Mouse (Mus musculus) heart, embryonic 12.5 days (tissue): ENCODE measurements around the gene Ckb. TPM values are rescaled to one million over a fixed set of nuclear protein-coding genes. Genes with fewer than 3 reads are reported as not detected.
"Not testable (repeated sequence)": the region's sequence is repeated elsewhere in the genome, so short reads cannot be mapped to it uniquely, and the experiment has no call there.

ENCODE experiments used
- ATAC-seq: fragments of 200-750 bp; cut with Nextera tagmentation; 2 replicates; pipeline ENCODE4 v1.8.0; 2017; ENCODE audit warnings: moderate TSS enrichment, moderate library complexity; ENCODE audit not compliant: insufficient number of reproducible peaks, low FRiP score
- H3K27ac ChIP-seq: fragments of 300-500 bp; sonication (generic); 2 replicates; pipeline ENCODE4 v1.5.1; 2016; ENCODE audit warnings: mild to moderate bottlenecking, moderate library complexity; ENCODE audit not compliant: poor library complexity, severe bottlenecking
- H3K27me3 ChIP-seq: fragments of 300-500 bp; sonication (generic); replicated peaks from 2 replicates; pipeline ENCODE4 v1.6.1; 2016; ENCODE audit warnings: mild to moderate bottlenecking, moderate library complexity
- H3K36me3 ChIP-seq: fragments of 300-500 bp; sonication (generic); 2 replicates; pipeline ENCODE4 v1.6.1; 2016; ENCODE audit warnings: mild to moderate bottlenecking, moderate library complexity
- H3K4me1 ChIP-seq: fragments of 300-500 bp; sonication (generic); replicated peaks from 2 replicates; pipeline ENCODE4 v1.6.1; 2016; ENCODE audit warnings: mild to moderate bottlenecking
- H3K4me2 ChIP-seq: fragments of 300-500 bp; sonication (generic); 2 replicates; pipeline ENCODE4 v1.6.1; 2016; ENCODE audit warnings: mild to moderate bottlenecking, moderate library complexity
- H3K4me3 ChIP-seq: fragments of 300-500 bp; sonication (generic); 2 replicates; pipeline ENCODE4 v1.5.1; 2016; ENCODE audit warnings: mild to moderate bottlenecking
- H3K9ac ChIP-seq: fragments of 300-500 bp; sonication (generic); 2 replicates; pipeline ENCODE4 v1.6.1; 2016; ENCODE audit warnings: mild to moderate bottlenecking, moderate library complexity
- H3K9me3 ChIP-seq: fragments of 300-500 bp; sonication (generic); replicated peaks from 2 replicates; pipeline ENCODE4 v1.6.1; 2016; ENCODE audit warnings: mild to moderate bottlenecking, moderate library complexity
- whole genome bisulfite sequencing: fragments of 180-500 bp; shearing (Covaris S2); methylation state at CpG from one replicate; pipeline ENCODE4 v1.1.7; 2016; 5-methylcytosine and 5-hydroxymethylcytosine counted together
- polyA plus RNA-seq: library from polyadenylated mRNA; unstranded; fragments of >200 nt; fragmentation: Nextera tagmentation; extraction: Ambion mirVana; gene quantifications from 2 replicates; pipeline ENCODE4 v1.2.1, GENCODE M21; 2016

The Ckb gene
- polyA plus RNA-seq, result 363 and 373 TPM in 2 replicates

DNA sequence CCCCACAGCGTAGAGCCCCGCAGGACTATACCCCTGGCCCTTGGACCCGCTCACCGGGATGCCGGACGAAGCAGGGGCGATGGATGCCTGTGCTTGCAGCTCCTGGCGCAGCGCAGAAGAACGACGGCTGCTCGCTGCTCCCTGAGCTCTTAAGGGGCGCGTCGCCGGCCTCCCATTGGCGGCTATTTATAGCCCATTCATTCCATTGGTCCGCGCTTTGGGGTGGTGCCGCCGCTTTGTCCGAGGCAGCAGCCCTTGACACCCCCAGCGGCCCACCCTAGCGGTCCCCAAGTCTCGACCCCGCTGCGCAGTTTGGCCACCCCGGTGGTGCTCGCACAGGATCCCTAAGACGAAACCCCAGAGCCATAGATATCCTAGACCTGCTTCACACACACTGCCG, at the start of gene Ckb:
Ckb (minus strand) TSS at position 163 of the 400 bp plus-strand sequence.
- peak; percentile 50 for ATAC-seq
- peak within 1 kb of the TSS; percentile 91 for H3K4me2 ChIP-seq
- peak within 1 kb of the TSS; percentile 71 for H3K4me3 ChIP-seq
- H3K9ac ChIP-seq, result peak within 1 kb of the TSS; percentile 76
- WGBS, result under 1% methylated on average over 31 of the region's 31 CpGs
- H3K27me3 ChIP-seq, result peaks cover 9% of the 10 kb centered on the region; the same call in 1 of the 2 replicates
- peak within 1 kb of the TSS; percentile 33; the same call in 1 of the 2 replicates for H3K27ac ChIP-seq
- peaks cover 14% of the 10 kb centered on the region; the same call in 1 of the 2 replicates for H3K36me3 ChIP-seq
- H3K4me1 ChIP-seq, result peaks cover 69% of the 10 kb centered on the region
- no peaks in the 10 kb centered on the region for H3K9me3 ChIP-seq

GRCm38 (mm10) chr12:111720222-111720621, 48.1 kb upstream of the Ckb start:
- Histone ChIP-seq H3K4me2 (no peak overlapping the region), H3K27ac (no peak overlapping the region), H3K27me3 (no peaks in the 10 kb centered on the region), H3K4me1 (0 out of 2 replicates have a peak, but pooled peaks cover 2% of the 10 kb centered on the region), H3K36me3 (peaks cover 32% of the 10 kb centered on the region), H3K4me3 (no peak overlapping the region), H3K9ac (no peak overlapping the region), H3K9me3 (no peaks in the 10 kb centered on the region)
- 83% methylated on average over 4 of the region's 4 CpGs for WGBS
- ATAC-seq, result no peak

DNA sequence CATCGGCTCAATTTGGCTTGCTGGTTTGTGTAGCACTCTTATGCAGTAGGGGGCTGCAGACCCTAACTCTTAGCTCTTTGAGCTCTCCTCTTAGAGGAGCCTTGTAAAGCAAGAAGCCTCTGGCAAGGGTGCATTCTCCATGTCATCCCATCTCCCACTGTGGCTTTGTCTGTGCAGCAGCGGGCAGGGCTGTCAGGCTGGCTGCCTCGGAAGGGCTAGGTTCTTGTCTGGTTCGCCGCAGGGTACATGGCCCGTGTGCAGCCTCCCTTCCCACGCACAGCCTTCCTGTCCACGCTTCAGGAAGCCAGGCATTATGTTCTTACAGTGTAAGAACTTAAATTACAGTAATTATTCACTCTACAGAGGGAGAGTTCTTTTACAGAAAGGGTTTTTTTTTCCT, 46.5 kb upstream of the Ckb start:
- Histone ChIP-seq H3K36me3 (peaks cover 18% of the 10 kb centered on the region), H3K27me3 (no peaks in the 10 kb centered on the region), H3K4me2 (no peak overlapping the region), H3K9me3 (no peaks in the 10 kb centered on the region), H3K4me3 (no peak overlapping the region), H3K27ac (no peak overlapping the region), H3K9ac (no peak overlapping the region), H3K4me1 (peaks cover 3% of the 10 kb centered on the region)
- no peak for ATAC-seq
- WGBS, result 63% methylated on average over 8 of the region's 8 CpGs

GRCm38 (mm10) chr12:111716505-111716904, 44.4 kb upstream of the Ckb start:
- no peak overlapping the region for H3K4me3 ChIP-seq
- no peak overlapping the region for H3K9ac ChIP-seq
- peaks cover 11% of the 10 kb centered on the region for H3K36me3 ChIP-seq
- H3K27me3 ChIP-seq, result no peaks in the 10 kb centered on the region
- 95% methylated on average over 7 of the region's 7 CpGs for WGBS
- no peaks in the 10 kb centered on the region for H3K9me3 ChIP-seq
- peaks cover 11% of the 10 kb centered on the region for H3K4me1 ChIP-seq
- no peak overlapping the region for H3K4me2 ChIP-seq
- no peak for ATAC-seq
- no peak overlapping the region for H3K27ac ChIP-seq

DNA sequence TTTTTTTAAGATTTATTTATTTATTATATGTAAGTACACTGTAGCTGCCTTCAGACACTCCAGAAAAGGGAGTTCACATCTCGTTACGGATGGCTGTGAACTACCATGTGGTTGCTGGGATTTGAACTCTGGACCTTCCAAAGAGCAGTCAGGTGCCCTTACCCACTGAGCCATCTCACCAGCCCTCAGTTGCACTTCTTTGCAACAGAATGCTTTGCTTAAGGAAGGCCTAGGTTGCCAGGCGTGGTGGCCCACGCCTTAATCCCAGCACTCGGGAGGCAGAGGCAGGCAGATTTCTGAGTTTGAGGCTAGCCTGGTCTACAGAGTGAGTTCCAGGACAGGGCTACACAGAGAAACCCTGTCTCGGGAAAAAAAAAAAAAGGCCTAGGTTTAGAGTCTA, 41.7 kb upstream of the Ckb start:
- 75% methylated on average over 6 of the region's 6 CpGs for WGBS
- Histone ChIP-seq H3K36me3 (peaks cover 31% of the 10 kb centered on the region), H3K4me2 (peak overlapping the region; percentile 90), H3K4me1 (peaks cover 15% of the 10 kb centered on the region), H3K4me3 (peak overlapping the region; percentile 100)
- ATAC-seq, H3K27me3 ChIP-seq, H3K9ac ChIP-seq, H3K27ac ChIP-seq, H3K9me3 ChIP-seq: not testable (repeated sequence)

- peak within 1 kb of the TSS; percentile 90 for H3K4me2 ChIP-seq
- under 1% methylated on average over 85 of the region's 86 CpGs for WGBS
Observed at GRCm38 (mm10) chr12:111713004-111713651, 41.0 kb upstream of the Ckb start, which contains the start of the genes Bag5 and Apopt1. Gene Bag5, minus strand, starts transcription at chr12:111713257. Gene Apopt1, plus strand, starts transcription at chr12:111713261.

DNA sequence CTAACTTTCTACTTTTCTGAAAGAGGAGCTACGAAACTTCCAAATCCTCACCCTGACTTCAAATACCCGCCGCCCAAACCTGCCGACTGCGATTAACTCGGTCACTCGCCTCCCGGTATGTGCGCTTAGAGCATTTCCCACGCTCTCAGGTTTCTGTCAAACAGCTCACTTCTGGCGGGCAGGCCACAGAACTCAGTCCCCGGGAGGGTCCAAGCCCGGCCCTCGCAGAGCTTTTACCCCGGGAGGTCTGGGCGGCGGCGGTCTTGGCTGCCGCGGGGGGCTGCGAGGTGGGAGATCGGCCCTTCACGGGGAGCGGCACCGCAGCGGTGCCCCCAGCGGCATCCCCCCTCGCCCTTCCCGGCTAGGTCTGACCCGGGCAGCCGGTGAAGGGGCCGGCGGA, 40.3 kb upstream of the Ckb start:
- Histone ChIP-seq H3K36me3 (peaks cover 41% of the 10 kb centered on the region), H3K4me2 (peak overlapping the region; percentile 90), H3K9ac (peak overlapping the region; percentile 99), H3K27ac (peak overlapping the region; percentile 81), H3K4me1 (peaks cover 23% of the 10 kb centered on the region), H3K9me3 (no peaks in the 10 kb centered on the region), H3K27me3 (no peaks in the 10 kb centered on the region), H3K4me3 (peak overlapping the region; percentile 100)
- ATAC-seq, result peak; percentile 31
- under 1% methylated on average over 31 of the region's 33 CpGs for WGBS

More at GRCm38 (mm10) chr12:111713004-111713651, 41.0 kb upstream of the Ckb start, which contains the start of the genes Bag5 and Apopt1:
- peak within 1 kb of the TSS; percentile 81 for H3K27ac ChIP-seq
- peak within 1 kb of the TSS; percentile 99 for H3K9ac ChIP-seq
- peak; percentile 90 for ATAC-seq
- peaks cover 17% of the 10 kb centered on the region for H3K4me1 ChIP-seq
- H3K27me3 ChIP-seq, result no peaks in the 10 kb centered on the region
- H3K9me3 ChIP-seq, result no peaks in the 10 kb centered on the region
- peaks cover 36% of the 10 kb centered on the region for H3K36me3 ChIP-seq
- H3K4me3 ChIP-seq, result peak within 1 kb of the TSS; percentile 100

- Histone ChIP-seq H3K27me3 (no peaks in the 10 kb centered on the region), H3K4me1 (peaks cover 38% of the 10 kb centered on the region), H3K36me3 (peaks cover 33% of the 10 kb centered on the region), H3K9me3 (no peaks in the 10 kb centered on the region), H3K9ac (no peak overlapping the region), H3K4me3 (no peak overlapping the region), H3K27ac (no peak overlapping the region), H3K4me2 (no peak overlapping the region)
- no peak for ATAC-seq
- WGBS, result 81% methylated on average over 10 of the region's 10 CpGs
Observed at GRCm38 (mm10) chr12:111710091-111710490, 38.0 kb upstream of the Ckb start.

- no peaks in the 10 kb centered on the region for H3K9me3 ChIP-seq
- no peak for ATAC-seq
- no peak overlapping the region for H3K4me2 ChIP-seq
- WGBS, result 75% methylated on average over 4 of the region's 4 CpGs
- peaks cover 44% of the 10 kb centered on the region for H3K4me1 ChIP-seq
- no peak overlapping the region for H3K27ac ChIP-seq
- H3K9ac ChIP-seq, result no peak overlapping the region
- H3K4me3 ChIP-seq, result no peak overlapping the region
- no peaks in the 10 kb centered on the region for H3K27me3 ChIP-seq
- peaks cover 33% of the 10 kb centered on the region for H3K36me3 ChIP-seq
Observed at GRCm38 (mm10) chr12:111708181-111708580, 36.0 kb upstream of the Ckb start.

DNA sequence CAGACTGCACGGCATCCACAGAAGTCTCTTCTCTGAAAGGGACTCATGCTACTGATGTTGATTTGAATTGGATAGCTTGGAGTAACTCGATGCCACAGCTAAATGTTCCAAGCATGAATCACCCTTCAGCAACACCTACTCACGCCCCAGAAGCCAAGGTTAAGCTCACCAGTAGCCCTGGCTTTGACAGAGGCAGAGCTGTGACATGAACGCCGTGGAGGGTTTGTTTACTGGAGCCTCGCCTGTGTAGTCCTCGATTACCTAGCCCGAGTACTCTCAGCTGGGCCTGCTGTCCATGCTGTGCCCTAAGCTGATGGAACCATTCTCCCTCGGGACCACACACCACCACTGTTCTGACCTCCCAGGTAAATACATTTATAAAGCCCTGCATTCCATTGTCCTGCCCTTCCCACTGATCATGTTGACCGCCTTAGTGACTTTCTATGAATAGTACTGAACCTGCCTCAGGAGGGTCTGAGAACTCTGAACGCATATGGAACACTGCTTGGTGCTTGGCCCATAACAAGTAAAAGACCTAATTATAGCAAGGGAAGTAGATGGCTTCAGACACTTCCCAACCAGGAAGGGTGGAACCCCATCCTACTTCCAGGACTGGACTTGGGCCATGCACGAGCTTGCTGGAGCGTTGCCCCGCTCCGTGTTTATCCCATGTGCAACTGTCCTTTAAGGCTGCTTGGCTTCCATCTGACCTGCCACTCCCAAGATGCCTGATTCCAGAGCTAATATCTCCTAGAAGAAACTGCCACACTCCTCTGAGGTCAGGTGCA, 33.2 kb upstream of the Ckb start:
- Histone ChIP-seq H3K4me3 (no peak overlapping the region), H3K27ac (peak overlapping the region; percentile 50), H3K4me1 (peaks cover 32% of the 10 kb centered on the region), H3K9me3 (no peaks in the 10 kb centered on the region), H3K36me3 (peaks cover 24% of the 10 kb centered on the region), H3K27me3 (no peaks in the 10 kb centered on the region), H3K4me2 (peak overlapping the region; percentile 27; the same call in 1 of the 2 replicates), H3K9ac (0 out of 2 replicates have a peak overlapping the region, but pooled peaks have one; percentile 38)
- peak; percentile 54; the same call in 1 of the 2 replicates for ATAC-seq
- WGBS, result 51% methylated on average over 15 of the region's 15 CpGs

DNA sequence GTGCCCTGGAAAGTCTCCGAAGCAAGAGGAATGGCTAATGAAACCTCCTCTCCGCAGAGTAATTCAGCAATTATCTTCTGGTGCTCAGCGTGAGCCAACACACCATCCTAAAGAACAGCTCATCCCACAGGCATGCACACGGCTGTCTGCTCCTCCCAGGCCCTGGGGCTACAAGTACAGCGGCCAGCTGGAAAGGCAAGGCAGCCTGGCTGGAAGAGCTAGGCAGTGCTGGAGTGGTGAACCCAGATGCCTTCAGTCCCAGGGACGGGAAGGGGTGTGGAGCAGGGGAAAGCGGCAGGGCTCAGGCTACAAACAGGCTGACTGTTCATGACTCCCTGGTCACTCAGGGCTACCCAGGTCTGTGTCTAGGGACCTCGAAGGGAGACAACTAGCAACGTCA, 32.5 kb upstream of the Ckb start:
- H3K36me3 ChIP-seq, result peaks cover 17% of the 10 kb centered on the region
- H3K4me1 ChIP-seq, result peaks cover 32% of the 10 kb centered on the region
- no peak overlapping the region for H3K4me3 ChIP-seq
- peak; percentile 56; the same call in 1 of the 2 replicates for ATAC-seq
- peak overlapping the region; percentile 27; the same call in 1 of the 2 replicates for H3K4me2 ChIP-seq
- peak overlapping the region; percentile 50 for H3K27ac ChIP-seq
- no peaks in the 10 kb centered on the region for H3K9me3 ChIP-seq
- WGBS, result 37% methylated on average over 9 of the region's 9 CpGs
- H3K9ac ChIP-seq, result 0 out of 2 replicates have a peak overlapping the region, but pooled peaks have one; percentile 38
- no peaks in the 10 kb centered on the region for H3K27me3 ChIP-seq
